In genomic region chr12:69892371-69893251, GRCm38 (mm10) we compare ENCODE assay signal across 8 mouse cellular contexts. TPM values are rescaled to one million over a fixed set of nuclear protein-coding genes. Genes with fewer than 3 reads are reported as not detected.
DNase-seq lines count a peak whose midpoint lies in the region; ATAC-seq lines count a peak whose summit lies in the region.

Gene Atl1, plus strand, starts transcription at chr12:69892614.
Gene Map4k5, minus strand, starts transcription at chr12:69893200.

- H3K4me3 ChIP-seq in megakaryocyte, embryonic 14.5 days (replicated peaks): peak within 1 kb of the TSS; percentile 95

- DNase-seq in adrenal gland, adult (ENCODE audit: inconsistent age in 2 of 2, low spot score in 1 of 2): peak; percentile 94 to 96
- DNase-seq in embryo, embryonic 10 days (ENCODE audit: low spot score): peak; percentile 93
- peak; percentile 91 for DNase-seq in gastrocnemius, postnatal 10 days
- DNase-seq in left cerebral cortex, adult 9 months (ENCODE audit: low spot score in 2 of 2): peak; percentile 73 to 87
- peak; percentile 86 to 88 for DNase-seq in right cerebral cortex, adult 2 months (ENCODE audit: low spot score in 2 of 2)
- peak; percentile 53 for DNase-seq in urinary bladder, postnatal 10 days (ENCODE audit: low spot score)

- peaks cover 29% of the 10 kb centered on the region for H3K27me3 ChIP-seq in megakaryocyte, embryonic 14.5 days (replicated peaks)

- peaks cover 7% of the 10 kb centered on the region; the same call in 1 of the 2 replicates for H3K9me3 ChIP-seq in megakaryocyte, embryonic 14.5 days

- H3K36me3 ChIP-seq in megakaryocyte, embryonic 14.5 days (replicated peaks; ENCODE audit: low read length): no peaks in the 10 kb centered on the region

- peak; percentile 92 for ATAC-seq in inflammation-experienced regulatory T-cells, adult 6 months

- peaks cover 25% of the 10 kb centered on the region for H3K4me1 ChIP-seq in megakaryocyte, embryonic 14.5 days

RNA-seq across cellular contexts. Expression of gene Atl1, which starts in this region (rescaled TPM):
- total RNA-seq in gastrocnemius, postnatal 10 days (2021): 1 to 10 TPM; 4.6 to 5.2 TPM
- under 1 TPM; 0.10 to 0.75 (median 0.42) TPM for polyA plus RNA-seq in inflammation-experienced regulatory T-cells, adult 6 months (2017; shearing (Covaris generic))
- 0.53 and 0.83 TPM in 2 replicates for polyA plus RNA-seq in megakaryocyte, embryonic 14.5 days (2012; ENCODE audit: insufficient read depth, low replicate concordance)

RNA-seq across cellular contexts. Expression of gene Map4k5, which starts in this region (rescaled TPM):
- total RNA-seq in gastrocnemius, postnatal 10 days (2021): 10 to 100 TPM; 25.4 to 33.2 TPM
- 1 to 10 TPM; 1.1 to 4.8 (median 4.6) TPM for polyA plus RNA-seq in inflammation-experienced regulatory T-cells, adult 6 months (2017; shearing (Covaris generic))
- polyA plus RNA-seq in megakaryocyte, embryonic 14.5 days (2012; ENCODE audit: insufficient read depth, low replicate concordance): 0.17 and 3.6 TPM in 2 replicates

Comparison
In these comparisons a context has a peak if more than half of its experiments do, and no peak if none do; other contexts are left out.
1. Peak in every context shown above with its lines: DNase-seq, ATAC-seq and H3K4me3 ChIP-seq.